Comparison of ENCODE assay signal across 8 mouse cellular contexts in the genomic region with DNA sequence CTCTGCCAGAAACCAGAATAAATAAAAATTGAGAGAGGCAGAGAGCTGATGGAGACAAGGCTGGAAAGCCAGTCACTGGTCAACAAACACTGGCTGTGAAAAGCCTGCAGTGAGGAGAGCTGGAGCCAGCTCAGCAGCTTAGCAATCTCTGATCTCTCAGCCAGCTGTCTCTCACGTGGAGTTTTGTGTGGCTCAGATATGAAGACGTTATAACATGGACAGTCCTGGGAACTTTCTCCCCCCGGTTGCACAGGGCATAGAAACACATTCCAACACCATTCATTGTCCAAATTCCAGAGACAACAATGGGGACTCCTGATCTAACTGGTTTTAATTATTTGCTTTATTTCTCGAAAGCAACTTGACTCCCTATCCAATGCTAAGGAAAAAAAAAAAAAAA. TPM values are rescaled to one million over a fixed set of nuclear protein-coding genes. Genes with fewer than 3 reads are reported as not detected.
DNase-seq lines count a peak whose midpoint lies in the region; ATAC-seq lines count a peak whose summit lies in the region.

No protein-coding gene starts in this region.

- intact Hi-C loops in heart, postnatal 25 days (cut with DNase I), result no loop called here

- 10% methylated on average over 4 of the region's 4 CpGs for WGBS in heart, embryonic 11.5 days (ENCODE audit: insufficient replicate concordance)
- WGBS in forebrain, embryonic 15.5 days, result under 1% methylated on average over 4 of the region's 4 CpGs
- WGBS in midbrain, embryonic 11.5 days, result 0% methylated on average over 4 of the region's 4 CpGs
- 23% methylated on average over 4 of the region's 4 CpGs for WGBS in intestine, embryonic 15.5 days

- no peak for DNase-seq in heart, postnatal 25 days (ENCODE audit: low spot score)
- DNase-seq in R1 (ENCODE audit: low read depth, low spot score), result peak; percentile 13
- peak; percentile 89 for DNase-seq in midbrain, embryonic 11.5 days (ENCODE audit: low spot score, missing footprints)
- no peak for DNase-seq in layer of hippocampus, adult 9-11 months

- ATAC-seq in heart, embryonic 11.5 days (replicated peaks; ENCODE audit: insufficient number of reproducible peaks, low FRiP score, low TSS enrichment), result no peak
- ATAC-seq in forebrain, embryonic 15.5 days (replicated peaks), result no peak
- ATAC-seq in midbrain, embryonic 11.5 days (ENCODE audit: low FRiP score), result peak; percentile 7; the same call in 1 of the 2 replicates
- no peak for ATAC-seq in intestine, embryonic 15.5 days
- no peak for ATAC-seq in frontal cortex, adult (ENCODE audit: low TSS enrichment)

- no peaks in the 10 kb centered on the region for H3K36me3 ChIP-seq in heart, embryonic 11.5 days (ENCODE audit: control insufficient read depth, insufficient read depth, low read length)
- H3K36me3 ChIP-seq in forebrain, embryonic 15.5 days, result no peaks in the 10 kb centered on the region
- H3K36me3 ChIP-seq in midbrain, embryonic 11.5 days (ENCODE audit: control insufficient read depth, insufficient read depth, low read length), result no peaks in the 10 kb centered on the region
- no peaks in the 10 kb centered on the region for H3K36me3 ChIP-seq in intestine, embryonic 15.5 days

- no peak overlapping the region for H3K9ac ChIP-seq in heart, embryonic 11.5 days (ENCODE audit: low read depth, low read length)
- no peak overlapping the region for H3K9ac ChIP-seq in forebrain, embryonic 15.5 days (replicated peaks)
- H3K9ac ChIP-seq in midbrain, embryonic 11.5 days (ENCODE audit: low read length), result peak overlapping the region; percentile 41; the same call in 1 of the 2 replicates
- H3K9ac ChIP-seq in intestine, embryonic 15.5 days, result no peak overlapping the region

- H3K9me3 ChIP-seq in heart, embryonic 11.5 days (replicated peaks; ENCODE audit: control insufficient read depth, low read length), result no peaks in the 10 kb centered on the region
- H3K9me3 ChIP-seq in forebrain, embryonic 15.5 days, result no peaks in the 10 kb centered on the region
- no peaks in the 10 kb centered on the region for H3K9me3 ChIP-seq in midbrain, embryonic 11.5 days (ENCODE audit: control insufficient read depth, low read length)
- no peaks in the 10 kb centered on the region for H3K9me3 ChIP-seq in intestine, embryonic 15.5 days

- peak overlapping the region; percentile 17; the same call in 1 of the 2 replicates for H3K4me2 ChIP-seq in heart, embryonic 11.5 days
- H3K4me2 ChIP-seq in forebrain, embryonic 15.5 days (replicated peaks), result peak overlapping the region; percentile 76
- peak overlapping the region; percentile 78 for H3K4me2 ChIP-seq in midbrain, embryonic 11.5 days
- no peak overlapping the region for H3K4me2 ChIP-seq in intestine, embryonic 15.5 days (replicated peaks)

- peaks cover 8% of the 10 kb centered on the region; the same call in 1 of the 2 replicates for H3K27me3 ChIP-seq in heart, embryonic 11.5 days (ENCODE audit: control insufficient read depth, insufficient read depth, low read length)
- H3K27me3 ChIP-seq in forebrain, embryonic 15.5 days, result no peaks in the 10 kb centered on the region
- H3K27me3 ChIP-seq in midbrain, embryonic 11.5 days (ENCODE audit: control insufficient read depth, insufficient read depth, low read length), result no peaks in the 10 kb centered on the region
- H3K27me3 ChIP-seq in intestine, embryonic 15.5 days (replicated peaks), result peaks cover 29% of the 10 kb centered on the region

- no peaks in the 10 kb centered on the region for H3K4me1 ChIP-seq in heart, embryonic 11.5 days (ENCODE audit: control insufficient read depth, insufficient read depth, low read length)
- H3K4me1 ChIP-seq in forebrain, embryonic 15.5 days, result peaks cover 14% of the 10 kb centered on the region
- peaks cover 10% of the 10 kb centered on the region for H3K4me1 ChIP-seq in midbrain, embryonic 11.5 days (ENCODE audit: control insufficient read depth, insufficient read depth, low read length)
- peaks cover 24% of the 10 kb centered on the region for H3K4me1 ChIP-seq in intestine, embryonic 15.5 days (replicated peaks)

- no peak overlapping the region for H3K4me3 ChIP-seq in heart, embryonic 11.5 days (ENCODE audit: low read depth, low read length)
- H3K4me3 ChIP-seq in forebrain, embryonic 15.5 days, result peak overlapping the region; percentile 70
- H3K4me3 ChIP-seq in midbrain, embryonic 11.5 days (ENCODE audit: low read depth, low read length), result no peak overlapping the region; the same call in 1 of the 2 replicates
- no peak overlapping the region for H3K4me3 ChIP-seq in intestine, embryonic 15.5 days (replicated peaks)

- H3K27ac ChIP-seq in heart, embryonic 11.5 days (ENCODE audit: low read depth, low read length), result no peak overlapping the region
- peak overlapping the region; percentile 94 for H3K27ac ChIP-seq in forebrain, embryonic 15.5 days (replicated peaks)
- H3K27ac ChIP-seq in midbrain, embryonic 11.5 days (ENCODE audit: low read depth, low read length), result peak overlapping the region; percentile 96
- no peak overlapping the region for H3K27ac ChIP-seq in intestine, embryonic 15.5 days

RNA-seq across cellular contexts. Expression of a gene that starts 2.2 kb away (rescaled TPM):
- 2.3 and 2.5 TPM in 2 replicates for polyA plus RNA-seq in heart, embryonic 11.5 days (2014; fragmentation: Nextera tagmentation; extraction: Ambion mirVana)
- total RNA-seq in heart, postnatal 25 days (2021), result under 1 TPM; 0.57 to 0.70 TPM
- polyA plus RNA-seq in forebrain, embryonic 15.5 days (2015; fragmentation: Nextera tagmentation; extraction: Ambion mirVana), result 11.7 and 12.0 TPM in 2 replicates
- 13.0 and 13.5 TPM in 2 replicates for polyA plus RNA-seq in midbrain, embryonic 11.5 days (2014; fragmentation: Nextera tagmentation; extraction: Ambion mirVana)
- 0.46 and 0.52 TPM in 2 replicates for polyA plus RNA-seq in intestine, embryonic 15.5 days (2015; fragmentation: Nextera tagmentation; extraction: Ambion mirVana)

Comparison
In these comparisons a context has a peak if more than half of its experiments do, and no peak if none do; other contexts are left out.
1. H3K27ac ChIP-seq: peak in forebrain, embryonic 15.5 days (single experiment) and midbrain, embryonic 11.5 days (single experiment); none in heart, embryonic 11.5 days (single experiment) and intestine, embryonic 15.5 days (single experiment).
2. DNase-seq: peak in R1 (single experiment) and midbrain, embryonic 11.5 days (single experiment); none in heart, postnatal 25 days (single experiment) and layer of hippocampus, adult 9-11 months (single experiment).